Mouse (Mus musculus): ENCODE measurements around the gene T2.
A peak's percentile ranks its signal among the peaks of the same experiment; 100 is the strongest.

- TF ChIP-seq CTCF (IDR thresholded peaks at IDR 0.05) (peak; percentile 92), POLR2A (IDR thresholded peaks at IDR 0.05; ENCODE audit: insufficient read depth, low read depth, low read length) (no peak)
These were observed 113.0 kb downstream of the T2 start for GRCm38 (mm10) chr17:8468716-8469344.
